Mouse (Mus musculus): ENCODE measurements around the gene Chst3. TPM values are rescaled to one million over a fixed set of nuclear protein-coding genes. Genes with fewer than 3 reads are reported as not detected.

Gene Chst3
- polyA plus RNA-seq, 1 experiment from 2014 or later = 0.31 TPM

GRCm38 (mm10) chr10:60210468-60210867 lies 8.6 kb downstream of the Chst3 start:
- WGBS (ENCODE audit: insufficient replicate concordance) = 64% methylated on average over 2 of the region's 2 CpGs
- ATAC-seq = no peak

DNA sequence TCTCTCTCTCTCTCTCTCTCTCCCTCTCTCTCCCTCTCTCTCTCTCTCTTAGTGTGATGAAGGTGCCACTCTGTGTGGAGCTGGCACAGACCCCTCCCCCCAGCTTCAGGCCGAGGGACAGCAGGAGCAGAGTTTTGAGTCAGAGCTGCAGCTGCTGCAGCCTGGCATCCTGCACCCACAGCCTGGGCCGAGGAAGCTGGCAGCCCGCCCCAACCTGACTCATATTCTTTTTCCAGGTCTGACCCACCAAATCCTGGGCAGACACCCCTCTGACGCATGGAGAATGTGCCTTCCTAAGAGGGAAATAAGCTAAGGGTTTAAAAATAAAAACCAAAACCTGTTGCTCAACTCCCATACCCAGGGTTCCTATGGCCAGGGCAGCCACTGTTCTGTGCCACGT lies 9.8 kb downstream of the Chst3 start:
- ATAC-seq = no peak

More at GRCm38 (mm10) chr10:60210468-60210867, 8.6 kb downstream of the Chst3 start:
- H3K9ac ChIP-seq = no peak overlapping the region
- H3K4me1 ChIP-seq = no peaks in the 10 kb centered on the region
- no peaks in the 10 kb centered on the region for H3K36me3 ChIP-seq
- no peak overlapping the region for H3K27ac ChIP-seq
- peaks cover 33% of the 10 kb centered on the region for H3K27me3 ChIP-seq (replicated peaks)
- H3K9me3 ChIP-seq (replicated peaks) = no peaks in the 10 kb centered on the region
- H3K4me3 ChIP-seq = no peak overlapping the region
- H3K4me2 ChIP-seq = no peak overlapping the region

GRCm38 (mm10) chr10:60207166-60207705 lies 11.8 kb downstream of the Chst3 start:
- no peak overlapping the region for H3K9ac ChIP-seq
- H3K4me1 ChIP-seq = no peaks in the 10 kb centered on the region
- no peak for ATAC-seq
- WGBS (ENCODE audit: insufficient replicate concordance) = 71% methylated on average over 8 of the region's 8 CpGs
- H3K4me3 ChIP-seq = no peak overlapping the region
- no peaks in the 10 kb centered on the region for H3K9me3 ChIP-seq (replicated peaks)
- H3K27ac ChIP-seq = no peak overlapping the region
- no peaks in the 10 kb centered on the region for H3K36me3 ChIP-seq
- peaks cover 3% of the 10 kb centered on the region; the same call in 1 of the 2 replicates for H3K27me3 ChIP-seq (replicated peaks)
- no peak overlapping the region for H3K4me2 ChIP-seq

More for the DNA sequence above, 9.8 kb downstream of the Chst3 start:
- no peaks in the 10 kb centered on the region for H3K9me3 ChIP-seq (replicated peaks)
- H3K9ac ChIP-seq = no peak overlapping the region
- no peaks in the 10 kb centered on the region for H3K4me1 ChIP-seq
- WGBS (ENCODE audit: insufficient replicate concordance) = 45% methylated on average over 5 of the region's 5 CpGs
- H3K36me3 ChIP-seq = no peaks in the 10 kb centered on the region
- H3K27ac ChIP-seq = no peak overlapping the region
- peaks cover 21% of the 10 kb centered on the region; the same call in 1 of the 2 replicates for H3K27me3 ChIP-seq (replicated peaks)
- no peak overlapping the region for H3K4me3 ChIP-seq
- no peak overlapping the region for H3K4me2 ChIP-seq

GRCm38 (mm10) chr10:60205601-60206241 lies 13.3 kb downstream of the Chst3 start:
- no peak overlapping the region for H3K27ac ChIP-seq

DNA sequence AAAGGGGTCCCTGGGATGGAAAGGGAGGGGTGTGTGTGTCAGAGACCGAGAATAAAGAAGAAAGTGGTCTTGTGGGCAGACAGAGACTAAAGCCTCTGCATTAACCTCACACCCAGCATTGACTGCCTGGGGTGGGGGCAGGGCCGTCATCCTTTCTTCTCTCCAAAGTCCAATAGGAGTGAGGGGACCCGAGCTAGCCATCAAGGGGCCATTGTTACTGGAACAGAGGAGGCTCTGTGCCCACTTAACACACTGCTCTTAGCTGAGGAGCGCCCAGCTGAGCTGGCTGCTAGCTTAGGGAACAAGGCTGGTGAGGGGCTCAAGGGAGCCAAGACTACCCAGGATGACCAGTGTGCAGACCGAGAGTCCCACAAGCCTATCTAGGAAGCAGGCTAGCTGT lies 16.3 kb downstream of the Chst3 start:
- Histone ChIP-seq H3K4me1 (no peaks in the 10 kb centered on the region), H3K36me3 (no peaks in the 10 kb centered on the region), H3K9me3 (replicated peaks) (no peaks in the 10 kb centered on the region), H3K27ac (no peak overlapping the region), H3K4me2 (no peak overlapping the region), H3K4me3 (no peak overlapping the region), H3K27me3 (replicated peaks) (peaks cover 6% of the 10 kb centered on the region; the same call in 1 of the 2 replicates), H3K9ac (no peak overlapping the region)
- 21% methylated on average over 5 of the region's 5 CpGs for WGBS (ENCODE audit: insufficient replicate concordance)
- ATAC-seq = no peak

More at GRCm38 (mm10) chr10:60205601-60206241, 13.3 kb downstream of the Chst3 start:
- no peaks in the 10 kb centered on the region for H3K4me1 ChIP-seq
- WGBS (ENCODE audit: insufficient replicate concordance) = 44% methylated on average over 9 of the region's 9 CpGs
- ATAC-seq = no peak
- H3K9ac ChIP-seq = no peak overlapping the region
- H3K4me2 ChIP-seq = no peak overlapping the region
- peaks cover 6% of the 10 kb centered on the region; the same call in 1 of the 2 replicates for H3K27me3 ChIP-seq (replicated peaks)
- H3K36me3 ChIP-seq = no peaks in the 10 kb centered on the region
- H3K4me3 ChIP-seq = no peak overlapping the region
- H3K9me3 ChIP-seq (replicated peaks) = no peaks in the 10 kb centered on the region

GRCm38 (mm10) chr10:60200996-60201395 lies 18.1 kb downstream of the Chst3 start:
- no peaks in the 10 kb centered on the region for H3K9me3 ChIP-seq (replicated peaks)
- no peak overlapping the region for H3K9ac ChIP-seq
- no peak overlapping the region for H3K27ac ChIP-seq
- no peak for ATAC-seq
- no peaks in the 10 kb centered on the region for H3K36me3 ChIP-seq
- no peak overlapping the region for H3K4me2 ChIP-seq
- 61% methylated on average over 6 of the region's 6 CpGs for WGBS (ENCODE audit: insufficient replicate concordance)
- H3K27me3 ChIP-seq (replicated peaks) = peaks cover 6% of the 10 kb centered on the region; the same call in 1 of the 2 replicates
- H3K4me3 ChIP-seq = no peak overlapping the region
- no peaks in the 10 kb centered on the region for H3K4me1 ChIP-seq

DNA sequence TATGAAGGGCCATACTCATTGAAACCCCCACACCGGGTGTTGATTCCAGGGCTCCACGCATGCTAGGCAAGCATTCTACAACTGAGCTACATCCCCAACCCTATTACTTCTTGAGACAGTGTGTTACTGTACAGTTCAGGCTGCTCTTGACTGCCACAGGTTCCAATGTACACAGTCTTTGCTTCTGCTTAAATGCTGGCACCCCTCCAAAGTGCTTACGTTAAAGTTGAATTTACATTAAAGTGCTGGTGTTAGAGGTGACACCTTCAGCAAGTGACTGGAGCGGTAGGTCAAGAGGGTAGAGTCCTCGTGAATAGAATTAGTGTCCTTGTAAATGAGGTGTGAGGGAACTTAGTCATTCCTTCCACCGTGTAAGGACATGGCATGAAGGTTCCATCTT lies 19.7 kb downstream of the Chst3 start:
- 60% methylated on average over 6 of the region's 6 CpGs for WGBS (ENCODE audit: insufficient replicate concordance)
- H3K4me2 ChIP-seq = no peak overlapping the region
- no peaks in the 10 kb centered on the region for H3K36me3 ChIP-seq
- H3K27me3 ChIP-seq (replicated peaks) = peaks cover 10% of the 10 kb centered on the region; the same call in 1 of the 2 replicates
- ATAC-seq = no peak
- H3K9me3 ChIP-seq (replicated peaks) = no peaks in the 10 kb centered on the region
- no peak overlapping the region for H3K27ac ChIP-seq
- no peak overlapping the region for H3K4me3 ChIP-seq
- H3K9ac ChIP-seq = no peak overlapping the region
- no peaks in the 10 kb centered on the region for H3K4me1 ChIP-seq

DNA sequence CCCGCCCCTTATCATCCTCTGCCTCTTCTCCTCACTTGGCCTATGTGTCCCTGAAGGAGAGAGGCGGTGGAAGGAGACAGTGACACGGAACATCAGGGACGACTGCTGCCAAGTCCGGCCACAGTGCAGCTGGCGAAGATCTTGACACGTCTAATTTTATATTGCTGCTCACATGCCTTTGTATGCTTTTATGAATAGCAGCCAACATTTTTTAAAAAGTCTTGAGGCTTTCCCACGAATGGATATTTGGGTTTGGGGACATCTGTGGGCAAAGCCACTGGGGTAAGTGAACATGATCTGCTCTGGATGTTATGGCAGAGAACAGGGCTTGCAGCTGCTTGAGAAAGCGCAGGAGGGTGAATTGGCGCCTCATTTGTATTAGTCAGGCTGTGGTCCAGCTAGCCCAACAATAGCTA lies 21.6 kb downstream of the Chst3 start:
- H3K9me3 ChIP-seq (replicated peaks) = no peaks in the 10 kb centered on the region
- 0 out of 2 replicates have a peak, but pooled peaks cover 5% of the 10 kb centered on the region for H3K4me1 ChIP-seq
- no peak overlapping the region for H3K9ac ChIP-seq
- H3K27me3 ChIP-seq (replicated peaks) = peaks cover 26% of the 10 kb centered on the region
- no peak overlapping the region for H3K4me3 ChIP-seq
- 60% methylated on average over 10 of the region's 10 CpGs for WGBS (ENCODE audit: insufficient replicate concordance)
- H3K27ac ChIP-seq = no peak overlapping the region
- no peaks in the 10 kb centered on the region for H3K36me3 ChIP-seq
- ATAC-seq = no peak
- H3K4me2 ChIP-seq = no peak overlapping the region

DNA sequence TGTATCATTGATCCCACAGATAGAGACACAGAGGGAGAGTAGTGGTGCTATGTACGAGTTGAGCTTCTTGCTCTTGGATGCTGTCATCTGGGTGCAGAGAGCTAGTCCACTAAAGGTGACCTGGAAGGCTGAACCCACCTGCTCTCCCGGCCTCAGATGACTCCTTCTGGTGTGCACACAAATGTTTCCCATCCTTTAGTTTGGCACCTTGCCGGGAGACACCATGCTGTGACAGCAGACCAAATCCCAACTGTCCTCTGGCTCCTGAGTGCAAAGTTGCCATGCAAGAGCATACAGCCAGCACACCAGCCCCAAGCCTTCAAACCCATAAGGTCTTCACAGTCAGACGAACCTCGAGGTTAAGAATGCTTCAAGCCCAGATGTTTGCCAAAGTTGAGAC lies 22.1 kb downstream of the Chst3 start:
- H3K4me3 ChIP-seq = no peak overlapping the region
- no peaks in the 10 kb centered on the region for H3K36me3 ChIP-seq
- H3K4me1 ChIP-seq = 0 out of 2 replicates have a peak, but pooled peaks cover 5% of the 10 kb centered on the region
- H3K27ac ChIP-seq = no peak overlapping the region
- WGBS (ENCODE audit: insufficient replicate concordance) = 54% methylated on average over 5 of the region's 5 CpGs
- peaks cover 31% of the 10 kb centered on the region for H3K27me3 ChIP-seq (replicated peaks)
- no peaks in the 10 kb centered on the region for H3K9me3 ChIP-seq (replicated peaks)
- H3K4me2 ChIP-seq = no peak overlapping the region
- no peak overlapping the region for H3K9ac ChIP-seq
- ATAC-seq = no peak

- WGBS (ENCODE audit: insufficient replicate concordance) = 43% methylated on average over 4 of the region's 4 CpGs
- Histone ChIP-seq H3K9ac (no peak overlapping the region), H3K4me3 (no peak overlapping the region), H3K27ac (no peak overlapping the region), H3K4me2 (no peak overlapping the region), H3K36me3 (no peaks in the 10 kb centered on the region), H3K27me3 (replicated peaks) (peaks cover 44% of the 10 kb centered on the region), H3K4me1 (0 out of 2 replicates have a peak, but pooled peaks cover 5% of the 10 kb centered on the region), H3K9me3 (replicated peaks) (no peaks in the 10 kb centered on the region)
- ATAC-seq = no peak
These were observed 24.0 kb downstream of the Chst3 start for GRCm38 (mm10) chr10:60195087-60195486.

GRCm38 (mm10) chr10:60193532-60194423 lies 25.3 kb downstream of the Chst3 start:
- H3K9ac ChIP-seq = no peak overlapping the region
- WGBS (ENCODE audit: insufficient replicate concordance) = 15% methylated on average over 19 of the region's 19 CpGs
- peaks cover 44% of the 10 kb centered on the region for H3K27me3 ChIP-seq (replicated peaks)
- no peak overlapping the region for H3K4me3 ChIP-seq
- no peaks in the 10 kb centered on the region for H3K9me3 ChIP-seq (replicated peaks)
- H3K4me1 ChIP-seq = 0 out of 2 replicates have a peak, but pooled peaks cover 5% of the 10 kb centered on the region
- no peak; the same call in 1 of the 2 replicates for ATAC-seq
- no peak overlapping the region for H3K27ac ChIP-seq
- H3K4me2 ChIP-seq = peak overlapping the region; percentile 29; the same call in 1 of the 2 replicates
- no peaks in the 10 kb centered on the region for H3K36me3 ChIP-seq

DNA sequence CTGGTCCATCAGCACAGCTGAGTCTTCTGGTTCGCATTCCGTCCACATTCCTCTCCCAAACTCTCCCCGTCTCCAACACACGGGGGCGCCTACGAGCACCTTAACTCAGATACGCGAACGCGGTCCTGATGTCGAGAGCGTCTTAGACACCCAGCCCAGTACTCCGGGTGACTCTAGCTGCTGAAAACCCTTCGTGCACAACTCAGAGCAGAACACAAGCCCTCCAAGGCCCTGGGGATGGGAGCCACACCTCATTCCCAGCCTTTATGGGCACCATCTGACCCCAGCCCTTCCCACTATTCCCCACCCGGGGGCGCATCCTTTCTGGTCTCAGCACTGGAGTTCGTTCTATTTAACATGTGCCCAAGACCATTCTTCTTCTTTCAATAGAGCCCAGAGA lies 27.3 kb downstream of the Chst3 start:
- H3K9ac ChIP-seq = no peak overlapping the region
- H3K4me3 ChIP-seq = no peak overlapping the region
- ATAC-seq = no peak
- peaks cover 57% of the 10 kb centered on the region for H3K27me3 ChIP-seq (replicated peaks)
- peak overlapping the region; percentile 60 for H3K4me2 ChIP-seq
- WGBS (ENCODE audit: insufficient replicate concordance) = under 1% methylated on average over 17 of the region's 17 CpGs
- no peak overlapping the region for H3K27ac ChIP-seq
- H3K4me1 ChIP-seq = 0 out of 2 replicates have a peak, but pooled peaks cover 5% of the 10 kb centered on the region
- no peaks in the 10 kb centered on the region for H3K36me3 ChIP-seq
- no peaks in the 10 kb centered on the region for H3K9me3 ChIP-seq (replicated peaks)
